Mouse (Mus musculus): ENCODE data around the gene Fam20a. TPM values are rescaled to one million over a fixed set of nuclear protein-coding genes. Genes with fewer than 3 reads are reported as not detected.

Fam20a gene
- polyA plus RNA-seq, 1 experiment from 2014 or later = 3.2 TPM

DNA sequence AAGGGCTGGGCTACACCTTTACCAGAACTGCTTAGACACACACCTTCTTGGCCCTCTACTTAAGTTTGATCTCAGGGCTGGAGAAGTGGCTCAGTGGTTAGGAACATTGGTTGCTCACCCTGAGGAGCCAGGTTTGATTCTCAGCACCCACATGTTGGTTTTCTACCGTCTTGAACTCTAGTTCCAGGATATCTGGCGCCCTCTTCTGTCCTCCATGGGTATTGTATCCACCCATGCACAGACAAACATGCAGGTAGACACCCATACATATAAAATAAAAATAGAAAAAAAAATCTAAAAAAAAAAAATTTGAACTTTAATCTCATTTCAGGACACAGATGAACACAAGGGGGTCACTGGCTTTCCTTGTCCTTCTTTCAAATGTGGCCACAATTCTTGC, 22.3 kb downstream of the Fam20a start:
- no peaks in the 10 kb centered on the region for H3K9me3 ChIP-seq
- ATAC-seq (ENCODE audit: borderline replicate concordance, extremely low read depth, low FRiP score, low TSS enrichment) = no peak
- H3K9ac ChIP-seq = no peak overlapping the region
- H3K4me2 ChIP-seq = no peak overlapping the region
- 57% methylated on average over 2 of the region's 2 CpGs for WGBS
- H3K36me3 ChIP-seq = no peaks in the 10 kb centered on the region
- H3K27me3 ChIP-seq = no peaks in the 10 kb centered on the region
- H3K27ac ChIP-seq = no peak overlapping the region
- H3K4me1 ChIP-seq = peaks cover 3% of the 10 kb centered on the region; the same call in 1 of the 2 replicates
- H3K4me3 ChIP-seq = no peak overlapping the region

GRCm38 (mm10) chr11:109698740-109699139, 23.3 kb downstream of the Fam20a start:
- Histone ChIP-seq H3K9ac (no peak overlapping the region), H3K36me3 (no peaks in the 10 kb centered on the region), H3K4me3 (no peak overlapping the region), H3K4me1 (peaks cover 3% of the 10 kb centered on the region; the same call in 1 of the 2 replicates), H3K27me3 (no peaks in the 10 kb centered on the region), H3K4me2 (no peak overlapping the region), H3K27ac (no peak overlapping the region), H3K9me3 (no peaks in the 10 kb centered on the region)
- WGBS = 88% methylated on average over 10 of the region's 10 CpGs
- no peak for ATAC-seq (ENCODE audit: borderline replicate concordance, extremely low read depth, low FRiP score, low TSS enrichment)

DNA sequence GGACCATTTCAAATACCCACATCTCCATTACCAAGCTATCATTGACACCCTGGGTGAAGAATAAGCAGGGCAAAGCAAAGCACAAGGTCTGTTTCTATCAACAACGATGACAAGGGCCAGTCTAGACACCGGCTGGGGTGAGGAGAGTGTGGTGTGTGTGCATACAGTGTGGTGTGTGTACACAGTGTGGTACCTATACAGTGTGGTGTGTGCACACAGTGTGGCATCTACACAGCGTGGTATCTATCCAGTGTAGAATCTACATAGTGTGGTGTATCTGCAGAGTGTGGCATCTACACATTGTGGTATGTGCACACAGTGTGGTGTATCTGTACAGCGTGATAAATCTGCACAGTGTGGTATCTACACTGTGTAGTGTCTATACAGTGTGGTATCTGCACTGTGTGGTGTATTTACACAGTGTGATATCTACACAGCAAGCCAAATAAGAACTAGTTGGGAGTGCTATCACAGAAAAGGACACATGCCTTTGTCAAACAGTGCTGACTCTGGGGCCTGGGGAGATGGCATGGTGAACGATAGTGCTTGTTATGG, 24.9 kb downstream of the Fam20a start:
- no peak overlapping the region for H3K4me3 ChIP-seq
- no peak overlapping the region for H3K27ac ChIP-seq
- peaks cover 3% of the 10 kb centered on the region; the same call in 1 of the 2 replicates for H3K4me1 ChIP-seq
- no peaks in the 10 kb centered on the region for H3K36me3 ChIP-seq
- no peak for ATAC-seq (ENCODE audit: borderline replicate concordance, extremely low read depth, low FRiP score, low TSS enrichment)
- H3K9ac ChIP-seq = no peak overlapping the region
- 73% methylated on average over 5 of the region's 5 CpGs for WGBS
- no peak overlapping the region for H3K4me2 ChIP-seq
- no peaks in the 10 kb centered on the region for H3K27me3 ChIP-seq
- H3K9me3 ChIP-seq = no peaks in the 10 kb centered on the region

DNA sequence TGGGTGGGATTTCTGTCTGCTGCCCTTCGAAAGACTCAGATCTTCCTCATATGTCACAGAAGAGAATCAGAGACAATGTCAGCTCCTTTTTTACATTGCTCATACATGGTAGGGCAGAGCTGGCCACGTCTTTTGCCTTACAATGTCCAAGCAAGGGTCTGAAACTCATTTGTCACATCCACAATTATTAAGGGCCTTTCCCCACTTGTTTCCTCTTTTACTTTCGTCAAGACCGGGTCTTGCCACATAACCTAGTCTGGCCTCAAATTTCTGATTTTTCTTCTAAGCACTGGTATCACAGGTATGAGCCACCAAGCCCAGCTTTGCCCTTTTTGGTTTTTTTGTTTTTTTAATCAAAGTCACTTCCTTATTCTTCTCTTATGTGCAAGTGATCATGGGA, 25.6 kb downstream of the Fam20a start:
- WGBS = 80% methylated on average over 4 of the region's 4 CpGs

DNA sequence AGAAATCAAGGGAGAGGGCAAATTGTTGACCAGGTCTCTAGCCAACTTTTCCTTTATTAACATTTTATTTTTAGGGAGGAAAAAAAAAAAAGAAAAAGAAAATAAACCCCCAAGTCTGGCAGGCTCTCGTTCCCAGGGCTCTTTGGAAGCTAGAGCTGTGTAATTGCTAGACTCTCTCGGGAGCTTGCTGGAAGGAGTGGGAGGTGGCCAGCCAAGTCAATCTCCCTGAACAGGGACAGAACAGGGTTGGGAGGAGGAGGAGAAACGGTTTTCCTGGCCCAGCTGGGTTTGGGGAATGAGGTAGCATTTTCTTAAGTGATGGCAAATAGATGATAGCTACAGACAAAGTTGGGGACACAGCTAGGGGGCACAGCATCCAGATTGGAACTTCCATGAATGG, 29.3 kb downstream of the Fam20a start:
- WGBS = 30% methylated on average over 3 of the region's 3 CpGs
- Histone ChIP-seq H3K4me1 (no peaks in the 10 kb centered on the region), H3K4me3 (no peak overlapping the region), H3K9ac (no peak overlapping the region), H3K9me3 (no peaks in the 10 kb centered on the region), H3K27me3 (no peaks in the 10 kb centered on the region), H3K4me2 (no peak overlapping the region), H3K27ac (no peak overlapping the region), H3K36me3 (no peaks in the 10 kb centered on the region)
- no peak for ATAC-seq (ENCODE audit: borderline replicate concordance, extremely low read depth, low FRiP score, low TSS enrichment)

More for the DNA sequence above, 25.6 kb downstream of the Fam20a start:
- H3K9ac ChIP-seq = no peak overlapping the region
- ATAC-seq (ENCODE audit: borderline replicate concordance, extremely low read depth, low FRiP score, low TSS enrichment) = no peak
- H3K9me3 ChIP-seq = no peaks in the 10 kb centered on the region
- no peak overlapping the region for H3K27ac ChIP-seq
- H3K27me3 ChIP-seq = no peaks in the 10 kb centered on the region
- no peaks in the 10 kb centered on the region for H3K36me3 ChIP-seq
- H3K4me1 ChIP-seq = peaks cover 3% of the 10 kb centered on the region; the same call in 1 of the 2 replicates
- H3K4me2 ChIP-seq = no peak overlapping the region
- H3K4me3 ChIP-seq = no peak overlapping the region

GRCm38 (mm10) chr11:109689539-109689938, 32.5 kb downstream of the Fam20a start:
- no peak for ATAC-seq (ENCODE audit: borderline replicate concordance, extremely low read depth, low FRiP score, low TSS enrichment)
- WGBS = 72% methylated on average over 4 of the region's 4 CpGs
- Histone ChIP-seq H3K4me3 (no peak overlapping the region), H3K27ac (no peak overlapping the region), H3K9me3 (no peaks in the 10 kb centered on the region), H3K36me3 (no peaks in the 10 kb centered on the region), H3K4me1 (no peaks in the 10 kb centered on the region), H3K27me3 (no peaks in the 10 kb centered on the region), H3K4me2 (no peak overlapping the region), H3K9ac (no peak overlapping the region)

GRCm38 (mm10) chr11:109682221-109682620, 39.9 kb downstream of the Fam20a start:
- Histone ChIP-seq H3K27me3 (no peaks in the 10 kb centered on the region), H3K4me3 (no peak overlapping the region), H3K27ac (no peak overlapping the region), H3K9me3 (no peaks in the 10 kb centered on the region), H3K4me2 (no peak overlapping the region), H3K4me1 (0 out of 2 replicates have a peak, but pooled peaks cover 3% of the 10 kb centered on the region), H3K36me3 (no peaks in the 10 kb centered on the region), H3K9ac (no peak overlapping the region)
- 87% methylated on average over 6 of the region's 6 CpGs for WGBS
- ATAC-seq (ENCODE audit: borderline replicate concordance, extremely low read depth, low FRiP score, low TSS enrichment) = no peak

GRCm38 (mm10) chr11:109681556-109681955, 40.5 kb downstream of the Fam20a start:
- H3K36me3 ChIP-seq = no peaks in the 10 kb centered on the region
- H3K9ac ChIP-seq = no peak overlapping the region
- H3K27me3 ChIP-seq = no peaks in the 10 kb centered on the region
- no peak for ATAC-seq (ENCODE audit: borderline replicate concordance, extremely low read depth, low FRiP score, low TSS enrichment)
- no peak overlapping the region for H3K27ac ChIP-seq
- H3K4me2 ChIP-seq = no peak overlapping the region
- no peaks in the 10 kb centered on the region for H3K9me3 ChIP-seq
- H3K4me1 ChIP-seq = 0 out of 2 replicates have a peak, but pooled peaks cover 3% of the 10 kb centered on the region
- 52% methylated on average over 3 of the region's 3 CpGs for WGBS
- no peak overlapping the region for H3K4me3 ChIP-seq

- Histone ChIP-seq H3K4me1 (0 out of 2 replicates have a peak, but pooled peaks cover 3% of the 10 kb centered on the region), H3K27me3 (no peaks in the 10 kb centered on the region), H3K9me3 (no peaks in the 10 kb centered on the region), H3K36me3 (no peaks in the 10 kb centered on the region), H3K27ac (no peak overlapping the region), H3K4me2 (no peak overlapping the region), H3K9ac (no peak overlapping the region), H3K4me3 (no peak overlapping the region)
- 39% methylated on average over 9 of the region's 9 CpGs for WGBS
- ATAC-seq (ENCODE audit: borderline replicate concordance, extremely low read depth, low FRiP score, low TSS enrichment) = no peak
Observed at GRCm38 (mm10) chr11:109680934-109681333, 41.1 kb downstream of the Fam20a start.

GRCm38 (mm10) chr11:109678291-109678690, 43.8 kb downstream of the Fam20a start:
- 75% methylated on average over 12 of the region's 12 CpGs for WGBS
- Histone ChIP-seq H3K27ac (no peak overlapping the region), H3K36me3 (no peaks in the 10 kb centered on the region), H3K9me3 (no peaks in the 10 kb centered on the region), H3K27me3 (no peaks in the 10 kb centered on the region), H3K9ac (no peak overlapping the region), H3K4me1 (0 out of 2 replicates have a peak, but pooled peaks cover 3% of the 10 kb centered on the region), H3K4me3 (no peak overlapping the region), H3K4me2 (no peak overlapping the region)
- no peak for ATAC-seq (ENCODE audit: borderline replicate concordance, extremely low read depth, low FRiP score, low TSS enrichment)

- Histone ChIP-seq H3K27me3 (no peaks in the 10 kb centered on the region), H3K36me3 (no peaks in the 10 kb centered on the region), H3K9me3 (no peaks in the 10 kb centered on the region), H3K4me2 (no peak overlapping the region), H3K4me1 (0 out of 2 replicates have a peak, but pooled peaks cover 5% of the 10 kb centered on the region), H3K4me3 (no peak overlapping the region), H3K9ac (no peak overlapping the region), H3K27ac (no peak overlapping the region)
- 71% methylated on average over 12 of the region's 12 CpGs for WGBS
- 0 out of 2 replicates have a peak, but pooled peaks have one; percentile 29 for ATAC-seq (ENCODE audit: borderline replicate concordance, extremely low read depth, low FRiP score, low TSS enrichment)
Observed at GRCm38 (mm10) chr11:109676621-109677373, 45.3 kb downstream of the Fam20a start.

DNA sequence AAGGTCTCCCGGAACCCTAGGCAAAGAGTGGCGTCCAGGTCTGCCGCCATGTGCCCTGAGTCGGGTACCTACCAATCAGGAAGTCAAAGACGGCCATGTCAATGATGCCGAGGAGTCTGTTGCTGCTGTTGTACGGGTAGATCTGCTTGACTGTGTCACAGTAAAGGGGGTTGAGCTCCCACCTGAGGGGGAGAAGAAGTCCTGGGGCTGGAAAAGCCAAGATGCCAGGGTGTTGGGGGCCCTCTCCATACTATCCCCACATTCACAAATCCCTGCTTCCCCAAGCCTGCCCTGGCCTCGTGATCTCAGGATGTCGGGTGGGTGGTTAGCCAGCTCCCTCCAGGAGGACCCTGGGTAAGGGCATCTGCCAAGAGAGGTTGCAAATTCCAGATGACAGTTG, 46.3 kb downstream of the Fam20a start:
- ATAC-seq (ENCODE audit: borderline replicate concordance, extremely low read depth, low FRiP score, low TSS enrichment) = no peak
- H3K27me3 ChIP-seq = no peaks in the 10 kb centered on the region
- H3K4me2 ChIP-seq = no peak overlapping the region
- no peaks in the 10 kb centered on the region for H3K36me3 ChIP-seq
- H3K4me1 ChIP-seq = peaks cover 12% of the 10 kb centered on the region
- no peaks in the 10 kb centered on the region for H3K9me3 ChIP-seq
- 86% methylated on average over 9 of the region's 9 CpGs for WGBS
- H3K4me3 ChIP-seq = no peak overlapping the region
- H3K9ac ChIP-seq = no peak overlapping the region
- no peak overlapping the region for H3K27ac ChIP-seq
